Mouse (Mus musculus) hindbrain, embryonic 10.5 days (tissue): ENCODE measurements at regions not wholly inside any gene's neighbourhood (a gene's known extent, or its start where the extent isn't known, plus 50 kb on each side); places are given as distances from the start of the nearest gene placed in this dataset.

Experiments used
- DNase-seq: peaks from one replicate; pipeline ENCODE4 v3.0.0-alpha.2; 2017; ENCODE audit warnings: low spot score
- H3K27ac ChIP-seq: fragments of 300-500 bp; sonication (generic); 2 replicates; pipeline ENCODE4 v1.5.1; 2016; ENCODE audit warnings: mild to moderate bottlenecking, moderate library complexity
- H3K27me3 ChIP-seq: fragments of 300-500 bp; sonication (generic); 2 replicates; pipeline ENCODE4 v1.6.1; 2016; ENCODE audit warnings: mild to moderate bottlenecking; ENCODE audit not compliant: poor library complexity, insufficient read depth, severe bottlenecking
- H3K36me3 ChIP-seq: fragments of 300-500 bp; sonication (generic); 2 replicates; pipeline ENCODE4 v1.6.1; 2016; ENCODE audit warnings: mild to moderate bottlenecking, moderate library complexity
- H3K4me1 ChIP-seq: fragments of 300-500 bp; sonication (generic); replicated peaks from 2 replicates; pipeline ENCODE4 v1.6.1; 2016; ENCODE audit warnings: mild to moderate bottlenecking
- H3K4me3 ChIP-seq: fragments of 300-500 bp; sonication (generic); 2 replicates; pipeline ENCODE4 v1.5.1; 2016; ENCODE audit warnings: mild to moderate bottlenecking, moderate library complexity
- H3K9me3 ChIP-seq: fragments of 300-500 bp; sonication (generic); 2 replicates; pipeline ENCODE4 v1.6.1; 2016; ENCODE audit warnings: mild to moderate bottlenecking, moderate library complexity
- WGBS: fragments of 180-500 bp; shearing (Covaris S2); methylation state at CpG from one replicate; pipeline ENCODE4 v1.1.7; 2016; 5-methylcytosine and 5-hydroxymethylcytosine counted together

DNA sequence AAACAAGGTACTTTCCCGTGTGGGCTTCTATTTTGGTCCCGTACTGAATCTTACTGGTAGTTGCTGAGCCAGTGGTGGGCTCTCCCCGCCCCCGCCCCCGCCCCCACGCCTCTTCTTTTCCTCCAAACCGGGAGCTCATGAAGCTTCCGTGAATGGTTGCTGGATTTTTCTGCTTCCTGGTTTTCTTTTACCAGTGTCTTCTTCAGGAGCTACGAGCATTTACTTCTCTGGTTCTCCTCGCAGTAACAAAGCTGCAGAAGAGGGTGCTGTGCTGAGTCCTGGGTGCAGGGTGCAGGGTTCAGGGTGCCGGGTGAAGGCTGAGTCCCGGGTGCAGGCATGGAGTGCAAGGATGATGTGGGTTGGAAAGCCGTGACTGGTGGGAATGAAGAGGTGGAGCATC lies 119.1 kb upstream of the Smad3 start:
- no peak for DNase-seq
- Histone ChIP-seq H3K27ac (no peak overlapping the region), H3K27me3 (peaks cover 6% of the 10 kb centered on the region; the same call in 1 of the 2 replicates), H3K4me3 (no peak overlapping the region), H3K4me1 (peaks cover 46% of the 10 kb centered on the region), H3K9me3 (no peaks in the 10 kb centered on the region), H3K36me3 (no peaks in the 10 kb centered on the region)
- WGBS, result 58% methylated on average over 13 of the region's 13 CpGs

DNA sequence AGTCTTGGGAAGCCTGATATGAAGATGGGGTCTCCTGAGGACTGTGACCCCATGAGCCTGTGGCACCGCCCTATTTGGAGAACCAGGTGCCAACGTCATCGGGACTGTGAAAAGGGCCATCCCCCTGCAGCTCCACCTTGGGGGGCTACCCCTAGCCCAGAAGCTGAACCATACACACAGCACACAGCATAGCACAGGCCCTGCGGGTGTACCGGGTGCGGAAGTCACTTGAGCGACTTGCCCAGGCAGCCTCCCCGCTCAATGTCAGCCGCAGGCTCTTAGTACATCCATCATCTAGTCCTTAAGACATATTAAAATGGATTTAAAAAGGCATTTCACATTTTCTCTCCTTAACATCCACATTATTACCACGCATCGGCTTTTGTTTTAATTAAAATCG lies 118.2 kb upstream of the Smad3 start:
- Histone ChIP-seq H3K4me1 (peaks cover 38% of the 10 kb centered on the region), H3K4me3 (no peak overlapping the region), H3K9me3 (no peaks in the 10 kb centered on the region), H3K36me3 (no peaks in the 10 kb centered on the region), H3K27me3 (no peaks in the 10 kb centered on the region), H3K27ac (no peak overlapping the region)
- no peak for DNase-seq
- 94% methylated on average over 12 of the region's 12 CpGs for WGBS

DNA sequence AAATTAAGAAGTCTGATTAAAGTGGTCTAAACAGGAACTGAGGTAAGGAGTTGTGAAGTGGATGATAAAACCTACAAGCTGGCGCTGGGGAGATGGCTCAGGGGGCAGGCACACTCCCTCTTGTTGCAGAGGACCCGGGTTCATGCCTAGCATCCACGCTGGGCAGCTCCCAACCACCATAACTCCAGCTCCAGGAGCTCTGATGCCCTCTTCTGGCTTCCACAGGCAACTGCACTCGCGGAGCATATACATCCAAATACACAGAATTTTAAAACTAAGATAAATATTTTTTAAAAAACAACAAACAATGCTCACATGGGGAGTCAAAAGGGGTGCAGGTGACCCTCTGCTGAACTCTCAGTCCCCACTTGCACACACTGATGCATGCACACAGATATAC lies 117.4 kb upstream of the Smad3 start:
- H3K4me1 ChIP-seq, result peaks cover 29% of the 10 kb centered on the region
- no peak overlapping the region for H3K27ac ChIP-seq
- no peak overlapping the region for H3K4me3 ChIP-seq
- DNase-seq, result no peak
- no peaks in the 10 kb centered on the region for H3K27me3 ChIP-seq
- no peaks in the 10 kb centered on the region for H3K36me3 ChIP-seq
- WGBS, result 92% methylated on average over 5 of the region's 5 CpGs
- H3K9me3 ChIP-seq, result peaks cover 4% of the 10 kb centered on the region

DNA sequence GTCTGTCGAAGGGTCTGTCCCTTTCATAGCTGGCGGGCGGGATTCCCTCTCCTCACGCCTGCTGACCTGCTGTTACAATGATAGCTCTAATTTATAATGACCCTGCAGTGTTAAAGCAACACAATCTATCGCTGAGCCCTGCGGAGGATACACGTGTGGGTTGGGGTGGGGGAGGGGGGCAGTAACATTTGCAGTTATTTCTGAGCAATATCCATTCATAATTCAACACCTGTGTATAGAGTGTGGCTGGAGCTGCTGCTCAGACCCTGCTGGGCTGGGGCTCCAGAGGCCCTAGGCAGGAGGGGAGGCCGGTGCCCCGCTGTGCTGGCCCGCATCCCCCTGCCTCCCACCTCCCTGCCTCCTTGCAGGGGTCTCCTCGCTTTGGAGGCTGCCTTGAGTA lies 106.6 kb upstream of the Smad3 start:
- H3K27me3 ChIP-seq, result 0 out of 2 replicates have a peak, but pooled peaks cover 6% of the 10 kb centered on the region
- peaks cover 26% of the 10 kb centered on the region for H3K4me1 ChIP-seq
- no peak overlapping the region for H3K4me3 ChIP-seq
- DNase-seq, result no peak
- peaks cover 5% of the 10 kb centered on the region; the same call in 1 of the 2 replicates for H3K9me3 ChIP-seq
- H3K27ac ChIP-seq, result no peak overlapping the region
- H3K36me3 ChIP-seq, result no peaks in the 10 kb centered on the region
- 46% methylated on average over 11 of the region's 11 CpGs for WGBS

GRCm38 (mm10) chr9:63863328-63863727 lies 105.5 kb upstream of the Smad3 start:
- 0 out of 2 replicates have a peak, but pooled peaks cover 6% of the 10 kb centered on the region for H3K27me3 ChIP-seq
- DNase-seq, result no peak
- H3K4me3 ChIP-seq, result no peak overlapping the region
- 82% methylated on average over 4 of the region's 4 CpGs for WGBS
- no peak overlapping the region for H3K27ac ChIP-seq
- H3K4me1 ChIP-seq, result peaks cover 26% of the 10 kb centered on the region
- H3K36me3 ChIP-seq, result no peaks in the 10 kb centered on the region
- peaks cover 5% of the 10 kb centered on the region; the same call in 1 of the 2 replicates for H3K9me3 ChIP-seq

- Histone ChIP-seq H3K9me3 (peaks cover 5% of the 10 kb centered on the region; the same call in 1 of the 2 replicates), H3K4me3 (no peak overlapping the region), H3K27ac (no peak overlapping the region), H3K27me3 (0 out of 2 replicates have a peak, but pooled peaks cover 6% of the 10 kb centered on the region), H3K36me3 (no peaks in the 10 kb centered on the region), H3K4me1 (peaks cover 26% of the 10 kb centered on the region)
- DNase-seq, result peak; percentile 63
- 35% methylated on average over 6 of the region's 6 CpGs for WGBS
Observed at GRCm38 (mm10) chr9:63862427-63862826, 104.6 kb upstream of the Smad3 start.

GRCm38 (mm10) chr9:63861418-63861817 lies 103.6 kb upstream of the Smad3 start:
- 85% methylated on average over 4 of the region's 4 CpGs for WGBS
- H3K27ac ChIP-seq, result no peak overlapping the region
- peaks cover 28% of the 10 kb centered on the region for H3K4me1 ChIP-seq
- no peak for DNase-seq
- no peak overlapping the region for H3K4me3 ChIP-seq
- H3K9me3 ChIP-seq, result peaks cover 5% of the 10 kb centered on the region; the same call in 1 of the 2 replicates
- 0 out of 2 replicates have a peak, but pooled peaks cover 6% of the 10 kb centered on the region for H3K27me3 ChIP-seq
- H3K36me3 ChIP-seq, result no peaks in the 10 kb centered on the region

DNA sequence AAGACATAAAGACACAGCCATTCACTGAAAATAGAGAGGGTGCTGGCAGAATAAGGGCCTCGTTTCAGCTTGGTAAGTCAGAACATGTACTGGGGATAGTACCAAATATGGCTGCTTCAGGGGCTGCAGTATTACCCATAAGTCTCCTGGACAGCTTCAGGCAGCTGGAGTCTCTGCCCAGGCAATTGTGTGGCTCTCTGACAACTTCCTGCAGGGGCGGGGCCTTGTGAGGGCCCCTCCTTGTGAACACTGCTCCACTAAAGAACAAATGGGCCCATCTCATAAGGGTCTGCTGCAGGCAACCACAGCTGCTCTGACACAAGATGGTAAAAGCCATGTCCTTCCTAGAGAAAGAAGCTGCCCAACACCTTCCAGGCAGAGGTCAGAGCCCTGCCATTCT lies 102.4 kb upstream of the Smad3 start:
- Histone ChIP-seq H3K27me3 (0 out of 2 replicates have a peak, but pooled peaks cover 6% of the 10 kb centered on the region), H3K4me3 (no peak overlapping the region), H3K27ac (no peak overlapping the region), H3K4me1 (peaks cover 29% of the 10 kb centered on the region), H3K36me3 (no peaks in the 10 kb centered on the region), H3K9me3 (no peaks in the 10 kb centered on the region)
- no peak for DNase-seq
- 77% methylated on average over 2 of the region's 2 CpGs for WGBS

- H3K36me3 ChIP-seq, result no peaks in the 10 kb centered on the region
- no peak for DNase-seq
- no peak overlapping the region for H3K27ac ChIP-seq
- H3K27me3 ChIP-seq, result peaks cover under 1% of the 10 kb centered on the region; the same call in 1 of the 2 replicates
- peaks cover 8% of the 10 kb centered on the region; the same call in 1 of the 2 replicates for H3K4me1 ChIP-seq
- WGBS, result 80% methylated on average over 9 of the region's 9 CpGs
- no peaks in the 10 kb centered on the region for H3K9me3 ChIP-seq
- H3K4me3 ChIP-seq, result no peak overlapping the region
Observed at GRCm38 (mm10) chr9:63856065-63856736, 98.4 kb upstream of the Smad3 start.

- H3K9me3 ChIP-seq, result no peaks in the 10 kb centered on the region
- peaks cover 4% of the 10 kb centered on the region for H3K27me3 ChIP-seq
- no peak for DNase-seq
- no peak overlapping the region for H3K27ac ChIP-seq
- no peaks in the 10 kb centered on the region for H3K36me3 ChIP-seq
- WGBS, result 69% methylated on average over 12 of the region's 12 CpGs
- H3K4me3 ChIP-seq, result no peak overlapping the region
- H3K4me1 ChIP-seq, result peaks cover 8% of the 10 kb centered on the region; the same call in 1 of the 2 replicates
Observed at GRCm38 (mm10) chr9:63851809-63852208, 94.0 kb upstream of the Smad3 start.

DNA sequence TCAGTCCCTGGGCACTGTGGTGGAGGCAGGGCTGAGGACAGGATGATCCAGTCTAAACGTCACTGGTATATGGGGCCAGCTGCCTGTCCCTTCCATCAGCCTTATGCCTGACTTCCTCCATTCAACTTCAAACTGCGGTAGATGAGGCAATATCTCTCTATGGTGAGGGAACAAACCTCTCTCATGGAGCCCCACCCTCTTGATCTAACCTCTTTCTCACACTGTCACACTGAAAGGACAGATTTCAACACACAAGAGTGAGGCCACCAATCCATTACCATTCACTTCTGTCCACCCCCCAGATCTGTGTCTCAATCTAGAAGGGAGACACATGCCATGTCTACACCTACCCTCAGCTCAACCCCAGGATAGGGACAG lies 92.5 kb upstream of the Smad3 start:
- Histone ChIP-seq H3K4me3 (no peak overlapping the region), H3K36me3 (no peaks in the 10 kb centered on the region), H3K27ac (no peak overlapping the region), H3K27me3 (peaks cover 10% of the 10 kb centered on the region), H3K4me1 (0 out of 2 replicates have a peak, but pooled peaks cover 5% of the 10 kb centered on the region), H3K9me3 (no peaks in the 10 kb centered on the region)
- no peak for DNase-seq
- WGBS, result 74% methylated on average over 2 of the region's 2 CpGs

DNA sequence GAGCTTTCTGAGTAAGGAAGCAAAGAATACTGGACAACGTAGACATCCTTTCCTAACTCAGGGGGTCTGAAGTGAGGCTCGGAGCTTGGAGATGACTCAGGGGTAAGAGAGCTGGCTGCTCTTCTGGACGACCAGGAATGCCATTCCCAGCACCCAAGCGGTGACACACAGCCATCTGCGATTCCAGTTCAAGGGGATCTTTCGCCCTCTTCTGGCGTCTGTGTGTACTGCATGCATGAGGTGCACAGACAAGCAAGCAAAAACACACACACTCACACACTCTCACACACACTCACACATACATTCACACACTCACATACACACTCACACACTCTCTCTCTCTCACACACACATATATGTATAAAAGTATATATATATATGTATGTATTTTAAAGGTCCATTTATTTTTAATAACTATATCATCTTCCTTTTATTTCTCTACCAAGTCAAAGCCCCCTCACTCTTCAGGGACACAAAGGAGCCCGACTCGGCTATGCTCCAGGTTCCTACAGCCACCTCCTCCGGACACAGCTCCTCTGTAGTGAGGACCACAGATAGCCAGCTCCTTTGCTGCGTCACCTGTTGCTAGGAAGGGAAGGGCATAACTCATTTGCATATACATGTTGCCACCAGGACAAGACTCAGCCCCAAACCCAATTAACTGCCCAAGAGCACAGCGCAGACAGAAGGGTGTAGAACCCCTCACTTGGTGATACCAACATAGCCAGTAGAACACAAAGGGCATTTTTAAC lies 91.9 kb upstream of the Smad3 start:
- DNase-seq, result no peak
- H3K9me3 ChIP-seq, result no peaks in the 10 kb centered on the region
- 78% methylated on average over 12 of the region's 12 CpGs for WGBS

DNA sequence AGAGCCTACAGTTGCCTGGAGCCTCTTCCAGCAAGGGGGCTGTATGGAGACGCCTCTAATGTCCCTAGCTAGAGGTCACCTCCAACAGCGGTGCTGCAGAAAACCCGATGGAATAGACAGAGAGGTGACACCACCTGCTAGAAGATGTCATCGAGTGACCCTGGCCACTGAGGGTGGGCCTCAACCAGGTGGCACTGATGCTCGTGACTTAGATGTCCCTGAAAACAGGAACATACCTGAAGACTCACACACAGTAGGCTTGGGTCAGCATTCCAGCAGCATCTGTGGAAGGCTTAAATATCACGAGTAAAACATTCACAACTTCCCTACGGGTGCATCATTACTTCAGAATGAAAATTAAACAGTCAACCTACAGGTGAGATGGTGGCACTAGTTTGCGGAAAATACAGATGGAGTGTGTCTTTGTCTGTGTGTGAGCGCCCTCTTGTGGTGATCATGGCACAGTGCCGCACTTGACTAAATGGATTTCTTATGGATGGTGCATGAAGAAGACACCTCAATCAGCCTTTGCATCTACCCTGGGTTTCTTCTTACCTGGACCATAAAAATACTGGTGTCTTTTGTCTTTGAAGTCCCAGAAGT lies 86.2 kb upstream of the Smad3 start:
- 35% methylated on average over 10 of the region's 10 CpGs for WGBS
- no peaks in the 10 kb centered on the region for H3K9me3 ChIP-seq
- no peaks in the 10 kb centered on the region; the same call in 1 of the 2 replicates for H3K4me1 ChIP-seq
- H3K4me3 ChIP-seq, result no peak overlapping the region
- peaks cover 14% of the 10 kb centered on the region for H3K27me3 ChIP-seq
- no peaks in the 10 kb centered on the region for H3K36me3 ChIP-seq
- no peak overlapping the region for H3K27ac ChIP-seq
- DNase-seq, result peak; percentile 73

More for the DNA sequence above, 91.9 kb upstream of the Smad3 start:
- Histone ChIP-seq H3K36me3 (no peaks in the 10 kb centered on the region), H3K27me3 (peaks cover 12% of the 10 kb centered on the region), H3K4me3 (no peak overlapping the region), H3K27ac (no peak overlapping the region), H3K4me1 (0 out of 2 replicates have a peak, but pooled peaks cover 5% of the 10 kb centered on the region)
